Mouse (Mus musculus) testis, postnatal 14 days (tissue): ENCODE measurements around the gene Lrrc36.
A peak's percentile ranks its signal among the peaks of the same experiment; 100 is the strongest.

Source experiments
- DNase-seq: peaks from one replicate; pipeline ENCODE4 v3.0.0; 2021; ENCODE audit warnings: low spot score

Gene Lrrc36

DNA sequence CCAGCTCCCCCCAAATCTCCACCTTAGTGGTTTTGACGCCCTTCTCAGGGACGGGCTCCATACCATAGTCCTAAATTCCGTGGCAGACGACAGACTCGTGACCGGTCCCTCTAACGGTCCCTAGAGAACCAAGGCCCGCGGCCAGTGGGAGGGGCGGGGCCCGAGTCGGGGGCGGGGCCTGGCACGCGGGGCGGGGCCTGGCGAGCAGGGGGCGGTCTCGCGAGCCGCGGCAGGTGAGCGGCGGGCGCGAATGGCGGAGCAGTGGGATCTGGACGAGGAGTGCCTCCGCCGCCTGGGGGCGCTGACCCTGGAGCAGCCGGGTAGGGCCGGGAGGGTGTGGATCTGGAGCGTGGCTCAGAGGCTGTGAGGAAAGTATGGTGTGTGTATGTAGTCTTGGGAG, at the start of gene Lrrc36, which contains the start of gene Kctd19:
Gene Lrrc36, plus strand, starts transcription at position 181 of the 400 bp plus-strand sequence.
Gene Kctd19, minus strand, starts transcription at position 112 of the 400 bp plus-strand sequence.
- peak; percentile 88 for DNase-seq

DNA sequence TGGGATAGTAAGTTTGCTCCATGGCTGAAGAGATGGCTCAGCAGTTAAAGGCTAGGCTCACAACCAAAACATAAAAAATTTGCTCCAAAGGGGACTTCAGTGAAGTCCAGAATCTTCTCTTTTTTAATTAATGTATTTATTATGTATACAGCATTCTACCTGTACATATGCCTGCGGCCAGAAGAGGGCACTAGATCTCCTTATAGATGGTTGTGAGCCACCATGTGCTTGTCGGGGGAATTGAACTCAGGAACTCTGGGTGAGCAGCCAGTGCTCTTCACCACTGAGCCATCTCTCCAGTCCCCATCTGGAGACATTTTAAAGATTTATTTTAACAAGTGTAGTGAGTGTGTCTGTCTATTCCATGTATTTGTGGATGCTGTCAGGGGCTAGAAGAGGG, 46.3 kb upstream of the Lrrc36 start:
- DNase-seq = no peak

DNA sequence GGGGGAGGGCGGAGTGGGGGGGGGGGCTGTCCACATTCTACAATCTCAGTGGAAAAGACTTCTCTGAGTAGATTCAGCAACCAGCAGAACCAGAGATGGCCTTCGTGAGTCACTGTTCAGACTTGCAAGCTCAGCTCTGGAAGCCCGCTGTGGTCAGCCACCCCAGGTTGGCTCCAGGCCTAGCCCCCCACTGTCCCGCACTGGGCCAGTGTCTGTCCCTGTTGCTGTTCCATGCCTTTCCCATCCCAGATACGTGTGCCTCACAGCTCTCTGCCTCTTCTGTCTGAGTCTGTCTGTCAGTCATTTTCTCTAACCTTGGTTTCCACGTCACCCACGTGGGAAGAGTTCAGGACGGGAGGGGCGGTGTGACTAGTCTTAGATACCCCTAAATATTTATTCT, 40.9 kb upstream of the Lrrc36 start:
- no peak for DNase-seq

DNA sequence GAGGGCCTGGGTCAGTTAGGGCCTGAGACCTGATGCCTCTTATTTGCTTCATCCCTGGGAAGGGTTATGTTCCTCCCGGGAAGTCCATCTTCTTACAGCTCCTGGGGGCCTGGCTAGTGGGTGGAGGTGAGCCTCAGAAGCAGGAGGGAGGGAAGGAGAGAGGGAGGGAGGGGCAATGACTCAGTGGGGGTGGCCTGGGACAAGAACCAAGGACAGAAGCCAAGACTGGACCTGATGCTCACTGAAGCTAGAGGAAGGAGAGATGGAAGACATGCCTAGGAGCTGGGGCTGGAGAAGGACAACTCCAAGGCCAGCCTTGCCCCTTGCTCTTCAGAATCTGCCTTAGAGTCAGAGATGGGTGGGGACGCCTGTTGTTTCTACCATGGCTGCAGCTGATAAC, 40.3 kb upstream of the Lrrc36 start, which contains the start of gene Plekhg4:
Gene Plekhg4, plus strand, starts transcription at position 243 of the 400 bp plus-strand sequence.
- no peak for DNase-seq

DNA sequence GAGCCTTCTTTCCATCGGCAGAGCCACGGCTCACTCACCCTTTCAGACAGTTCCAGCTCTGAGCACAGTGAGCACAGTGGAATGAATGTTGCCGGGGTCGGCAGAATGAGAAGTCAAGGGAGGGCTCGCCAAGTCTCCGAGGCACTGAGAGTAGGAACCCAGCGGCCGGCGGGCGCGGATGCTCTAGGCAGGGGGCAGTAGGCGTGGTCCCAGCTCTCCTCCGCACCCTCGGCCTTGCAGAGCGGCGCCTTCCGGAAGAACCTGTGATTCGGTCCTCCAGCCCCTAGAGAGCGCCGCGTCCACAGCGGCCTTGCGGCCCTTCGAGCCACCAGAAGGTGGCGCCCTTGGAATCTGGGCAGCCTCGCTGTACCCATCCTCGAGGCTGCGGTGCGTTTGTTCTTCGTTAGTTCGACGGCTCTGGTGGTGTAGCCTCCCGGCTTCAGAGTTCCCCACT, 38.8 kb upstream of the Lrrc36 start:
- peak; percentile 88 for DNase-seq

DNA sequence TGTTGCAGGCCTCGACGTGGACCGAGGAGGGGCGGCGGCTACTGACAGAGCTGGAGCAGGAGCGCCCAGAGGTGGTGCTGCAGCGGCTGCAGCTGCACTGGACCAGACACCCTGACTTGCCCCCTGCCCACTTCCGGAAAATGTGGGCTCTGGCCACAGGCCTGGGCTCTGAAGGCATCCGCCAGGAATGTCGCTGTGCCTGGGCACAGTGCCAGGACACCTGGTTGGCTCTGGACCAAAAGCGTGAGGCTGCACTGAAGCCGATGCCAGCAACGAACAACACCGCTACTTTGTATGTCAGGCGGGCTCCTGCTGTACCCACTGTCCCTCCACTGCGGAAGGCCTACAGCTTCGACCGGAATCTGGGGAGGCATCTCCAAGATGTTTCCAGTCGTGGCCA, 34.7 kb upstream of the Lrrc36 start:
- DNase-seq = peak; percentile 58

DNA sequence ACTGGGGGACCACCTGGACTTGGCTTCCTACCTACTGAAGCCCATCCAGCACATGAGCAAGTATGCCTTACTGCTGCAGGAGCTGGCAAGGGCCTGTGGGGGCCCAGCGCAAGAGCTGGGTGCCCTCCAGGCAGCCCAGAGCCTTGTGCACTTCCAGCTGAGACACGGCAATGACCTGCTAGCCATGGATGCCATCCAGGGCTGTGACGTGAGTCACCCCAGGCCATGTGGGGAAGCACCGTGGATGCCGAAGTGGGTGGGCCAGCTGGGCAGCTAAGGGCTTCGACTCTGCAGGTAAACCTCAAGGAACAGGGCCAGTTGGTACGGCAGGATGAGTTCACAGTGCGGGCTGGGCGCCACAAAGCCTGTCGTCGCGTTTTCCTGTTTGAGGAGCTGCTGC, 33.1 kb upstream of the Lrrc36 start:
- DNase-seq = no peak

DNA sequence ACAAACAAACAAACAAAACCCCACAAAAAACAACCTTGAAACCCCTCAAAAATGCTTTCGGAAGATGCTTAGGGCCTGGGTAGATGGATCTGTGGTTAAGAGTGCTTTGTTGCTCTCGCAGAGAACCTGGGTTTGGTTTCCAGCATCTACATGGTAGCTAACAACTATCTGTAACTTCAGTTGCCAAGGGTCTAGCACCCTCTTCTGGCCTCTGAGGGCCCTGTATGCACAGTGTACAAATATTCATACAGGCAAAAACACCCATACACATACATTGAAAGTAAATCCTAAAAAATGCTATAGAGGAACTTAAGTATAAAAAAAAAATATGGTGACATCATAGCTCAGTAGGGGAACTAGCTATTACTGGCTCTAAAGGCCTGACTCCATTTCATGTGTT, 29.3 kb upstream of the Lrrc36 start:
- DNase-seq = no peak

DNA sequence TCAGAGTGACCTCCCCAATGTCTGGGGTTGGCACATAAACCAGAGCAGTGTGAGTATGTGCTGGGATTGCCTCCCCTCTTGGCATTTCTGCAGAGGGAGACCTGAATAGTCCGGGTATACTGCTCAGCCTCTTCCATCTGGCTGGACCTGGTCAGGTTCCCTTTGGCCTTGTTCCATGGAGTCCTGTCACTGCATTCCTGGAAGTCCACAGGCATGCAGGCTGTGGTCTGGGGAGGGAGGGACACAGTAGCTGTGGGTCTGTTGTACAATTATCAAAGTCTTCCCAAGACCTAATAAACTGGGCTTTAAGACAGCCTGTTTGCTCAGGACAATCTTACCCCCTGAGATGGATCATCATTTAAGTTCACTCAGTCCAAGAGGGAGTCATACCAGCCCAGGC, 26.2 kb upstream of the Lrrc36 start:
- DNase-seq = no peak

DNA sequence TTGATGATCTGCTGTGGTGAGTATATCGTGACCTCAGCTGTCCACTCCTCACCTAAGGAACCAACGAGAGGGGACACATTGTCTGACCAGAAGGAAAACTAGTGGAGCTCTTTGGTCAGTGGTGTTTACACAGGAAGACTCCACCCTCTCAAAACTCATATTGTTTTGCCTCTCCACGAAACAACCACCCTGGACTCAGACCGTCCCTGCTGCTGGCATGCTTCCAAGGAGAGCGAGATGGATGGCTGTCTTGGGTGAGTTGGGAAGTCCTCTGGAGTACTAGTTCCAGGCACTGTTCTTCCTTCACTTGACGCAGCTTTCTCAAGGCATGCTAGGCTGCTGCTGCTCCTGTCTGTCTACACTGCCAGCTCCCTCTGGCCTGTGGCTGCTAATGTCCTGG, 24.3 kb upstream of the Lrrc36 start:
- no peak for DNase-seq

DNA sequence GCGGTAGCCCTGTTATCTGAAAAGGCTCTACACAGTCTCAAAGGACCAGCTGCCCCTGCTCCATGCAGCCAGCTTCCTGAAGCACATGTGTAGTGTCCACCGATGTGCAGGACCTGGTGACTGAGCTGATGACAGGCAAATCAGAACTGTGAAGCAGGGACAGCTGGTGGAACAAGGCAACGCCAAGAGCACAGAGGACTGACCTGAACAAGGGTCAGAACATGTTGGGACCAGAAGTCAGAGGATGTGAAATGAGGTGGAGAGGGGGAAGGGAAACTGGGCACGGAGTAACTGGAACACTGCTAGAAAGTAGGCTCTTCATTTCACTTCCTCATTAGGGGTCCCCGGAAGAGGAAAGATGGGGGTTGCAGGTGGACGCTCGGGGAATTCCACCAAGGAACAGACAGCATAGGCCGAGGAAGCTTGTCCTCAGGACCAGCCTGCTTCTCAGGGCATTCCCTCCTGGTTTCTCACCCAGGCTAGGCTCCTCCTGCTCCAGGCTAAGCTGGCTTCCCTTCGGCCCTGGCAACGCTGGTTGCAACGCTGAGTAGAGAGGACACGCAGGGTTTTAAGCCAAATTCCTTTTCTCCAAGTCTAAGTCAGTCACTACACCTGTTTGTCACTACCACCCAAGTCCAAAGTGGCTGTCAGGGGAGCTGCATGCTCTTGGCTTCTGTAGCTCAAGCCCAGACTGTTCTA, 20.1 kb upstream of the Lrrc36 start:
- no peak for DNase-seq

DNA sequence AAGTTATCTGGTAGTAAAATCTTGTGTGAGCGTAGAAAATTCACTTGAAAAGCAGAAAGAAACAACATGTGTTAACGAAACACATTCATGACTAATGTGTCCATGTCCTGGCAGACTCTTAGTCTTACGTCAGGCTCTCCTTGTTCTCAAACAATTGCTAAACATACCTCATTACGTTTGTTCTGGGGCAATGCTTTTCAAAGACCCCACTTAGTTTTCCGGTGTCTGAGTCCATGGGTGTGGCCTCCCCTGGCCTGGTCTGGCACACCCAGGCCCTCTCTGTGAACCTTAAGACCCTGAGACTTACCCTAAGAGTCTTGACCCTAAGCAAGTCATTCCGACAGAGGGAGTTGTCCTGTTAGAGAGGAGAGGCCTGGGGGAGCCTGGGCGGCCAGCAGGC, 19.5 kb upstream of the Lrrc36 start:
- DNase-seq = no peak

DNA sequence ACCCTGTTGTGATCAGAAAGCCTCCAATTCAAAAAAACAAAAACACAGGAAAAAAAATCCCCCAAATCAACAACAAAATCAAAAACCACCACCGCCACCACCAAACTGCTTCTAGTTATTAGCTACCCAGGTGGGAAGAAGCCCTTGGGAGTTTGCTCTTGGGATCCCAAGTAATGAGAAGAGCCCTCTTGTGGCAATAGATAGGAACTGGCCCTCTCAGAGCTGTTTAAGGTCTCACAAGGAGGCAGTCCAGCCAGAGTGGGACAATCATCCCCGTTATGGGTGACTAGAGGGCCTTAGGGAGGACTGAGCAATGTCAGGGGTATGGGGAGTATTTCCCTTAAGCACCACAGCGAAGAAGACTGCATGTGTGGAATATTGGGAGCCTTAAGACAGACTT, 15.6 kb upstream of the Lrrc36 start:
- no peak for DNase-seq

DNA sequence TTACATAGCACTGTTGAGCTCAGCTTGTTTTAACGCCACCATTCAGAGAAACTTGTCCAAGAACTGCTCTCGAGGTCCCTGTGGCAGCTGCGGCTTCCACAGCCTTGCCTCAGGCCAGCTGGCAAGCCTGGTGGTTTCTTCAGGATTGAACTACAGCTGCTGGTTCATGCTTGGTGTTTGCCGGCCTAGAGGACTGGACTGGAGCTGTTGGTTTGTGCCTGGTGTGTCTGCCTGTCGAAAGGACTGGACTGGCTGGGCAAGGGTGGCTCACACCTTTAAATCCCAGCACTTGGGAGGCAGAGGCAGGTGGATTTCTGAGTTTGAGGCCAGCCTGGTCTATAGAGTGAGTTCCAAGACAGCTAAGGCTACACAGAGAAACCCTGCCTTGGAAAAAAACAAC, 13.4 kb upstream of the Lrrc36 start:
- no peak for DNase-seq

DNA sequence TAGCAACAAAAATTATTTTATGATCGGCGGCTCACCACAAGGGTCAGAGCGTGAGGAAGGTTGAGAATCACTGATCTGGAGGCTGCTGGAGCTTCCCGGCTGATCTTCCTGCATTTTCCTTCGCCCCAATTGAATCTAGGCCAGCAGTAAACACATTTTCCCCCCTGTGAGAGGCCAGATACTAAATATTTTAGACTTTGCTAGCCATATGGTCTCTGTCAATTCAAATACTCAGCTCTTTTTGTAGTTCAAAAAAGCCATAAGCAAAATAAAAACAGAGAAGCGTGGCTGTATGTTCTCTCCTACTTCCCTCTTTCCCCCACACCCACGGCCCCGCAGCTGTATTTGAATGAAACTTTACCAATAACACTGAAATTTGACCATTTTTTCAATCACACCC, 9.9 kb upstream of the Lrrc36 start:
- no peak for DNase-seq

DNA sequence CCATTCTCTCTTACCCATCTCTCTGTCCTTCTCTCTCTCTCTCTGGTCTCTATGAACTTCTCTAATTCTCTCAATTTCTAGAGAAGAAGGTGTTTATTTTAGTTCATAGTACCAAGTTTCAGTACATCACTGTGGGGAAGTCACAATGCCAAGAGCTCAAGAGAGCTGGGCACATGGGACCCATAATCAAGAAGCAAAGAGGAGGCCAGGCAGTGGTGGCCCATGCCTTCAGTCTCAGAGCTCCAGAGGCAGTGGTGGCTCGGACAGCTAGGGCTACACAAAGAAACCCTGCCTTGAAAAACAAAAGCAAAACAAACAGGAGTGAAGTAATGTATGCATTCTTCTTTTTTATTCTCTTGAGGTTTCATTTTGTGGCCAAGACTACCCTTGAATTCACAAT, 8.9 kb upstream of the Lrrc36 start:
- DNase-seq = no peak

DNA sequence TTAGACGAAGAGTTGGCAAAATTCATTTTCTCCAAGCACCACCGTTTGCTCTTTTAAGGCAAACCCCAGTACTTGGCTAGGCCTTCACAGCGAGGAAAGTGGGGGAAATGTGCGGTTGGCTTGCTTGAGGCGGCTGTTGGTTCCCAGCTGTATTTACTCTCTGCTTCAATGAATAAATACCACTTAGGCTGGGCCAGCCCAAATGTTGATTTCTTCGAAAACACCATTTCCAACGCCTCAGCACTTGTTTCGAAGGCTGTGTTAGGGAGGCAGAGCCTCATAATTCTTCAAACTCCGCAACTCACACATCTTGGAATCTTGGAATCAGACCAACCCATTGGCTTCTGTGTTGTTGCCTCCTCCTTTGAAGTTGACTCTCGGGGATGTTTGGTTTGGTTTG, 7.0 kb upstream of the Lrrc36 start:
- no peak for DNase-seq

DNA sequence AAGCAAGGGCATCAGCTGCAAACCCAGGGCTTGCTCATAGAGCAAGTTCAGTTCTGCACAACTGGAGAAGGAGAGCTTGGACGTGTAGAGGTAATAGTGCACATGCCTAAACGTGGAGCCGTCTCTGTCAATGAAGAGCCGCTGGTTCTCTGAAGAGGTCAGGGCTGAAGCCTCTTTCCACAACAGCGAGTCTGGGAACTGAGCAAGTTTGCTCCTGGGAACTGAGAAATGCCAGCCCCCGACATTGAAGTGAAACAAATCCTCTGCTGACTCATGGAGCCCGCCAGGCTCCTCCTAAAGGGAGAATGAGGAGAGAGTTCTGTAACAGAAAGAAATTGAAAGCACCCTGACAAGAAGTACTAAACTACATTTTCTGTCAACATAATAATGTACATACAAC, 5.0 kb upstream of the Lrrc36 start:
- DNase-seq = no peak

DNA sequence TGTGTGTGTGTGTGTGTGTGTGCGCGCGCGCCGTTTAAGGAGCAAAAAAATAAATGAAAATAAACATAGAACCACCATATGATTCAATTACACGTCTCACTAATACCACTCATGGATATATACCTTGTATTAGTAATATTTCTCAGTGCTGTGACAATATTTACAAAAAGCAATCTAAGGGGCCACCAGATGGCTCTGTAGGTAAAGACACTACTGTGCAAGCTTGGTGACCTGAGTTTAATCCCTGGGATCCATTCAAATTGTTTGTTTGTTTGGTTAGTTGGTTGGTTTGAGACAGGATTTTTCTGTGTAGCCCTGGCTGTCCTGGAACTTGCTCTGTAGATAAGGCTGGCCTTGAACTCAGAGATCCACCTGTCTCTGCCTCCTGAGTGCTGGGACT, 3.4 kb upstream of the Lrrc36 start:
- DNase-seq = no peak

DNA sequence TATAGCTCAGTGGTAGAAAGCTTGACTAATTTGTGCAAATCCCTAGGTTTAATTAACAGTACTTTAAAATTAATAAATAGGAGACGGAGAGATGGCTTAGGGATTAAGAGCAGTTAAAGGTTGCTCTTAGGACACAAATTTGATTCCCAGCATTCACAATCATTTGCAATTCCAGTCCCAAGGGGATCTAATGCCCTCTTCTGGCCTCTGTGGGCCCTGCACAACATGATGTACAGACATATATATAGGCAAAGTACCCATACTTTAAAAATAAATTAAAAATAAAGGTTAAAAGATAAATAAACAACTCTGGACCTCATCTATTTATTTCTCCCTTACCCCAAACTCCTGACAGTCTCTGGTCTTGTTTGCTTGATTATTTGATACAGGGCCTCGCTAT, 5.6 kb downstream of the Lrrc36 start:
- no peak for DNase-seq

DNA sequence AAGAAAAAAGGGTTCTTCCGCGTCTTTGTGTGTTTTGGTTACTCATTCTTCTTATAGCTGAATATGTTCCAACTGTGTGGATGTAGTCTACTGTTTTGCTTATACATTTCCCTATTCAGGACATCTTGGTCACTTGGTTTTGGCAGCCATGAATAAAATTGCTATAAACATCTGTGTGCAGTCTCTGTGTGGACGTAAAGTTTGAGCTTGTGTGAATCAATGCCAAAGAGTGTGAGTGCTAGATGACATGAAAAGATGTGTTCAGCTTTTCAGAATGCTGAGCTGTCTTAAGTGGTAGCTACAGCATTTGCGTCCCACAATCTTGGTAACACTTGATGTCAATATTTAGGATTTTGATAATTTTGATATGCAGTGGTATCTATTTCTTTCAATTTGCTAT, 6.4 kb downstream of the Lrrc36 start:
- DNase-seq = no peak

DNA sequence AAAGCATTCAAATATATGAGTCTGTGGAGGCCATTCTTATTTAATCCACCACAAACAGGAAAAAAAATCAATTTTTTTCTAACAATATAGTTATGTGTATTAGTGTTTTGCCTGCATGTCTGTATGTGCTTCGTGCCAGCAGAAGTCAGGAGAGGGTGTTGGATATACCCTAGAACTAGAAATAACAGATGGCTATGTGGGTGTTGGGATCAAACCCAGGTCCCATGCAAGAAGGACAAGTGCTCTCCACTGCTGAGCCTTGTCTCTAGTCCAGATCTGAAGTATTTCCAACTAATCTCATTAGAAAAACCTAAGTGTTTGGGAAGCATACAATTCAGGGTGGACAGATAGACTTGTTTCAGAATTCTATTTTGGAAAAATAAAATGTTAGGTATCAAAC, 8.6 kb downstream of the Lrrc36 start:
- no peak for DNase-seq

DNA sequence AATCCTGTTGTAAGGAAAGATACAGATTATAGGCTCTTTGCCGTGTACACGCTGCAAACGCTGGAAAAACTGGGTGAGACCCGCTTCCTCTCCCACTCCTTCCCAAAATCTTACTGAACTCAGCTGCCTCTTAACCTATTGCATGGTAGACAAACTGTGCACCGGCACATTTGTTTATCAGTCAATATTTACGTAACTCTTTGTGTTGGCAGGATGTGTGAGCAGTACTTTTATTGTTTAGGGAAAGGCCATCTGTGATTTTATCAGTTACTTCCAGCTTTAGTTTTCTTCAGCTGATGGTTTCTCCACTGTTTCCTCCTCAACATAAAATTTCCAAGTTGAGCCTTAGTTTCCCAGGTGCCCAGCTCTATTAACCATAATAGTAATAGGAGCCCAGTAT, 13.5 kb downstream of the Lrrc36 start:
- no peak for DNase-seq

DNA sequence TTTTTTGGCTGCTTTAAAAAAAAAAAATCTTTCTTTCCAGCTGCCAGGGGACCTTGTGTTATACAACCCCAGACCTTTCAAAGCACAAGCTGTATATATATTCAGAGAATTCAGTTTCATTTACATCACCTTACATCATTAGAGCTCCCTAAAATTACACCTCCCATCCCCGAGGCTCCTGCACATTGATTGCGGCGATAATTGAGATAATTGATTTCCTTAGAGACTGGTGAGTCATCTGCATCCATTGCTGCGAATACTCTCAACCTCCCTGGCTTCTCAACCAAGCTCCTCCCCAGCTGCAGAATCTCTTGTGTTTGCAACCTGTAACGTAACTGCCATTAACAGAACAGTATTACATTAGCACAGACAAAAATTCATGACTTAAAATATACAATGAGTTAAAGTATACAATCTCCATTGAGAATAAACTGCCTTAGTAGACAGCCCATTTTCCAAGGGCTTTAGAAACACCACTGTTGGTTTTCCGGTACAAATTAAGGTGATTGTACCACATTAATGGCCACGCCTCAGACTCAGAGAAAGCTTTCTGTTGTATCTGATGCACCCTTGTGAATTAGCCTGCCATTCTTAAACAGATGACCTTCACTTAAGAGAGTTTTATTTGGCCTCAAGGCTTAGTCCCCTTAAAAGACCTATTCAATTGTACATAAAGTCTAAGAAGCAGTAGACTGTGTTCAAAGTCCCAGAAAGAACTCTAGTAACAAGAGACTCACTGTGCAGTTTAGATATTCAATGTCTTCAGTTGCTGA, 18.6 kb downstream of the Lrrc36 start:
- no peak for DNase-seq
